Mouse (Mus musculus): ENCODE measurements at regions not wholly inside any gene's neighbourhood (a gene's known extent, or its start where the extent isn't known, plus 50 kb on each side); places are given as distances from the start of the nearest gene placed in this dataset.

DNA sequence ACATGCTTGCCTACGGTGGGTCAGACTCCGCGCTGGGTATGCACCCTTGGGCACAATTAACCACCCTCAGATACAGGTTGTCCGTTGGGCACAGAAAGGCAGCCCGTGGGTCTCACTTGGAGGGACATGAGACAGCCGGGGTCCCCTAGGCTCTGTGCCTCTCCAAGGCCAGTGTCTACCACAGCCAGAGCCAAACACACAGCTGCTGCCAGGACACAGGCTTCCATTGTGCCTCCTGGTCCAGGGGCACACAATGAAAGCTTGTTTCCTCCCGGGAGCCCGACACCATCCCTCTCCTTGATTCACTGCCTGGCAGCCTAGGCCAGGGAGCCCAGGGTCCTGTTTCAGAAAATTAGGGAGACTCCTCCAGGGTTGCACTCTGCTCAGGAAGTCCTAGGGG, 161.4 kb upstream of the Haao start:
- TF ChIP-seq CTCF (IDR thresholded peaks at IDR 0.05; ENCODE audit: low read depth) (no peak), EP300 (IDR thresholded peaks at IDR 0.05; ENCODE audit: low read depth) (no peak)

Data from liver, embryonic 14.5 days (tissue).